Mouse (Mus musculus): ENCODE measurements around the gene Arhgef40.

DNA sequence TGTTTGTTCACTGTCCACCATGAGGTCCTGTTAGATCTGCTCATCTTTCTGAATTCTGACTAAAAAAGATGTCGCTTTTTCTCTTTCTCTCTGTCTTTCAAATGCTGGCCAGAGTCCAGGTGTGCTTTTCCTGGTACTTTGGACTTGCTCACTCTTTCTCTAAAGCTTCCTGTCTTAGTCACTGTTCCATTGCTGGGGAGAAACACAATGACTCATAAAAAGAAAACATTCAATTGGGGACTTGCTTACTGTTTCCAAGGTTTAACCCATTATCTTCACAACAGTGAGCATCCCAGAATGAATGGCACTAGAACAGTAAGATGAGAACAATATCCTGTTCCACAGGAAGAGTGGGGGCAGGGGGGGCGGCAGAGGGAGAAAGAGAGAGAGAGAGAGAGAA is 24.2 kb upstream of the Arhgef40 start:
- TF ChIP-seq POLR2A (IDR thresholded peaks at IDR 0.05; ENCODE audit: extremely low read depth, insufficient read depth, low read length) (no peak), CTCF (IDR thresholded peaks at IDR 0.05; ENCODE audit: extremely low read depth, insufficient read depth, low read length) (no peak)
